Mouse (Mus musculus) brain, adult 2 months (tissue): ENCODE measurements around the gene Casz1.
A peak's percentile ranks its signal among the peaks of the same experiment; 100 is the strongest.

Experiments used
- DNase-seq: peaks from one replicate; pipeline ENCODE4 v3.0.0; 2011; ENCODE audit warnings: low read depth, low spot score

The Casz1 gene

GRCm38 (mm10) chr4:148846203-148846602 is 42.0 kb downstream of the Casz1 start:
- DNase-seq, result peak; percentile 29

GRCm38 (mm10) chr4:148846724-148847123 is 42.5 kb downstream of the Casz1 start:
- no peak for DNase-seq

- DNase-seq, result peak; percentile 54
Measured at GRCm38 (mm10) chr4:148847636-148848035, 43.4 kb downstream of the Casz1 start.

- no peak for DNase-seq
Measured at GRCm38 (mm10) chr4:148849437-148849836, 45.2 kb downstream of the Casz1 start.

GRCm38 (mm10) chr4:148853057-148853456 is 48.8 kb downstream of the Casz1 start:
- no peak for DNase-seq

- DNase-seq, result peak; percentile 26
Measured at GRCm38 (mm10) chr4:148854093-148854492, 49.9 kb downstream of the Casz1 start.

- DNase-seq, result no peak
Measured at GRCm38 (mm10) chr4:148855527-148855926, 51.3 kb downstream of the Casz1 start.

GRCm38 (mm10) chr4:148856216-148856615 is 52.0 kb downstream of the Casz1 start:
- DNase-seq, result no peak

GRCm38 (mm10) chr4:148857398-148858084 is 53.3 kb downstream of the Casz1 start:
- no peak for DNase-seq

- DNase-seq, result no peak
Measured at GRCm38 (mm10) chr4:148858194-148858593, 54.0 kb downstream of the Casz1 start.

- DNase-seq, result no peak
Measured at GRCm38 (mm10) chr4:148859415-148859814, 55.2 kb downstream of the Casz1 start.

- DNase-seq, result peak; percentile 20
Measured at GRCm38 (mm10) chr4:148859906-148860491, 55.8 kb downstream of the Casz1 start.

- no peak for DNase-seq
Measured at GRCm38 (mm10) chr4:148860636-148861035, 56.4 kb downstream of the Casz1 start.

- DNase-seq, result no peak
Measured at GRCm38 (mm10) chr4:148866812-148867470, 62.7 kb downstream of the Casz1 start.

GRCm38 (mm10) chr4:148867721-148868397 is 63.6 kb downstream of the Casz1 start:
- DNase-seq, result peak; percentile 32

GRCm38 (mm10) chr4:148869566-148869965 is 65.3 kb downstream of the Casz1 start:
- DNase-seq, result peak; percentile 72

- no peak for DNase-seq
Measured at GRCm38 (mm10) chr4:148870496-148870895, 66.3 kb downstream of the Casz1 start.

GRCm38 (mm10) chr4:148871751-148872334 is 67.6 kb downstream of the Casz1 start:
- peak; percentile 95 for DNase-seq

GRCm38 (mm10) chr4:148872372-148872771 is 68.1 kb downstream of the Casz1 start:
- DNase-seq, result no peak

GRCm38 (mm10) chr4:148872783-148873182 is 68.6 kb downstream of the Casz1 start:
- DNase-seq, result no peak

- no peak for DNase-seq
Measured at GRCm38 (mm10) chr4:148876166-148876565, 71.9 kb downstream of the Casz1 start.

- DNase-seq, result no peak
Measured at GRCm38 (mm10) chr4:148876867-148877266, 72.6 kb downstream of the Casz1 start.
